Mouse (Mus musculus) olfactory bulb, adult 2 months (tissue): Measurements from ENCODE around the gene Ywhag.

Experiments used
- CTCF ChIP-seq: fragments of 200-500 bp; IDR thresholded peaks from 2 replicates; pipeline ENCODE4 v1.5.1; 2012; ENCODE audit warnings: low read depth, mild to moderate bottlenecking, low read length, moderate library complexity; ENCODE audit not compliant: insufficient read depth
- POLR2A ChIP-seq: fragments of 200-500 bp; IDR thresholded peaks from 2 replicates; pipeline ENCODE4 v1.6.1; 2012; ENCODE audit warnings: mild to moderate bottlenecking, low read depth, low read length, moderate library complexity; ENCODE audit not compliant: insufficient read depth

- TF ChIP-seq CTCF = no peak
- TF ChIP-seq POLR2A = no peak
Measured at GRCm38 (mm10) chr5:135890920-135891319, 43.5 kb downstream of the Ywhag start.
